Mouse (Mus musculus): ENCODE measurements at regions not wholly inside any gene's neighbourhood (a gene's known extent, or its start where the extent isn't known, plus 50 kb on each side); places are given as distances from the start of the nearest gene placed in this dataset.
A peak's percentile ranks its signal among the peaks of the same experiment; 100 is the strongest.
"Not testable (repeated sequence)": the region's sequence is repeated elsewhere in the genome, so short reads cannot be mapped to it uniquely, and the experiment has no call there.

DNA sequence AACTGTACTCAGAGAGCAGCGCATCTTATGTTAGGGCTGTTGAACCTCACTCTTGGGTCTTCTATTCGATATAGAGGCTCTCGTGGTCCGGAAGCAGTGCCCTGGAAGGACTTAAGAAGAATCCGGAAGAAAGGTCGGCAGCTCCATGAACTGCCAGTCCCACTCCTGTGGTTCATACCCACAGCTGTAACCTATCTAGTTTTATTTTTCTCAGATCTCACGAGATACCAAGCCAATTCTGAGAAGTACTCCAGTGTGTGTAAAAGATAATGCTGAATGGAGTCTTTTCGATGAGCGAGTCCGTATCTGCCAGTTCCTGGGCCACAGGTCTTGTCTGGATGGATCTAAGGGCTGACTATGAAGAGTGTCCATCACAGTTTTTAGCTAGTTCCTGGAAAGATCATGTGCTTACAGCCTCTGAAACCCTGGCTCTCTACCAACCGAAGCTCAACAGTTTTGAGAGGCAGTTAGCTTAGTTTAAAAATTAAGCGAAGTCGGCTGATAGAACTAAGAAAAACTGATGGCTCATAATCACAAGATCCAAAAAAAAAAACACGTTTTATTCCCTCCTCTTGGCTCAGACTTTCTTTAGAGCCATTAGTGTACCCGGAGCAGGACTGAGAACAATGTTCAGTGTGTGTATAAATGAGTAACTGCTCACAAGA is 86.5 kb upstream of the Abca1 start:
- no peaks in the 10 kb centered on the region for H3K9me3 ChIP-seq
- H3K4me3 ChIP-seq: no peak overlapping the region
- DNase-seq (ENCODE audit: low spot score): no peak
- no peak overlapping the region for H3K27ac ChIP-seq
- no peaks in the 10 kb centered on the region for H3K4me1 ChIP-seq (replicated peaks)
- 91% methylated on average over 15 of the region's 15 CpGs for WGBS
- no peaks in the 10 kb centered on the region for H3K27me3 ChIP-seq (ENCODE audit: insufficient read depth, poor library complexity, severe bottlenecking)
- no peaks in the 10 kb centered on the region for H3K36me3 ChIP-seq

DNA sequence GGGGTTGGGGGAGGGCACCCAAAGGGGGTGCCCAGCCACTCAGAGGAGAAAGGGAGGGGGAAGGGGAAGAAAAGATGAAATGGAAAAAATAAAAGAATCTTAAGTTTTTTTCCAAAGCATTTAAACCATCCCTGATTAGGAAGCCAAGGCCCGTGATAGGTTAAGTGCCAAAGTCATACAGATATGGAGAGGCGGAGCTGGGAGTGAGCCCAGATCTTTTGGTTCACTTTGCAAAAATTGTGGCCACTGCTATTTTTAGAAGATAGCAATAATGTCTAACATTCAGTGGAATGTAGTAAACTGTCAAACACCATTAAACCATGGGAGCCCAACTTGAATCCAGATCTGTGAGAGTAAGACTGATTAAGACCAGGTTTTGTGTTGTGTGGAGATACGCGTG is 85.9 kb upstream of the Abca1 start:
- no peaks in the 10 kb centered on the region for H3K27me3 ChIP-seq (ENCODE audit: insufficient read depth, poor library complexity, severe bottlenecking)
- H3K4me3 ChIP-seq: no peak overlapping the region
- no peaks in the 10 kb centered on the region for H3K36me3 ChIP-seq
- no peak for DNase-seq (ENCODE audit: low spot score)
- WGBS: 91% methylated on average over 4 of the region's 4 CpGs
- no peak overlapping the region for H3K27ac ChIP-seq
- no peaks in the 10 kb centered on the region for H3K4me1 ChIP-seq (replicated peaks)
- no peaks in the 10 kb centered on the region for H3K9me3 ChIP-seq

DNA sequence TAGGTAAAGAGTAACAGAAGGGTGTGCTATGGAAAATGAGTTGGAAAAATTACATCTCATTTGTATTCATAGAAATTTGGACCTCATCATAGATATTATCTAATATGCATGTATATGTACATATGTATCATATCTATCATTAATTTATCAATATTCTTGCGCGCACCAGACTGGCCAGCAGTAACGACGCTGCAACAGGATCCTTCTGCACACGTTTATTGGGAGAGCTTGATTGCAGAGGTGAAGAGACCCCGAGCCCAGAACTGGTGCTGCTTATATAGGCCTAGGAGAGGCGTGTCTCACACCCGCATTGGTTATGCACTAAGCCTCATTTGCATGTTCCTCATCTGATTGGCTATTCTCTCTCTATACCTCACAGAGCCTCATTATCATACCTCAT is 83.8 kb upstream of the Abca1 start:
- WGBS: 95% methylated on average over 8 of the region's 8 CpGs
- not testable (repeated sequence) for H3K4me1 ChIP-seq (replicated peaks); H3K4me3 ChIP-seq; H3K36me3 ChIP-seq; DNase-seq (ENCODE audit: low spot score); H3K9me3 ChIP-seq; H3K27me3 ChIP-seq (ENCODE audit: insufficient read depth, poor library complexity, severe bottlenecking); H3K27ac ChIP-seq

DNA sequence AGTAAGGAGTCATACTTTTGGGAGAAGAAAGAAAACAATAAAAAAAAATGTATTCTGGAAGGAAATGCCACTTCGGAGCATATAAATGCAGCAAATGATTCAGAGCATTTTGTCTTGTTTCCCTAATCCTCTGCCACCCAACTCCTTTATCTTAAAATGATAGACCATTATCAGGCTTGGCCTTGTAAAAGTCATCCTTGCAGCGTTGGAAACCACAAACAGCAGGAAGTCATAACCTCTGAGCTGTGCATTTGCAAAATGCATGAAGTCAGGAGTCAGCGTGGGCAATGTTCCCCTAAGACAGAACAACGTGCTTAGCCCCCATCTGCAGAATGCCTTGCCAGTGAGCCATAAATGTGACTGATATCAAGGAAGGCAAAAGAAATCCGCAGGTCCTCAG is 80.2 kb upstream of the Abca1 start:
- H3K27ac ChIP-seq: no peak overlapping the region
- H3K36me3 ChIP-seq: no peaks in the 10 kb centered on the region
- H3K9me3 ChIP-seq: no peaks in the 10 kb centered on the region
- H3K27me3 ChIP-seq (ENCODE audit: insufficient read depth, poor library complexity, severe bottlenecking): peaks cover 5% of the 10 kb centered on the region; the same call in 1 of the 2 replicates
- peaks cover 20% of the 10 kb centered on the region for H3K4me1 ChIP-seq (replicated peaks)
- no peak overlapping the region for H3K4me3 ChIP-seq
- DNase-seq (ENCODE audit: low spot score): no peak
- 82% methylated on average over 5 of the region's 5 CpGs for WGBS

DNA sequence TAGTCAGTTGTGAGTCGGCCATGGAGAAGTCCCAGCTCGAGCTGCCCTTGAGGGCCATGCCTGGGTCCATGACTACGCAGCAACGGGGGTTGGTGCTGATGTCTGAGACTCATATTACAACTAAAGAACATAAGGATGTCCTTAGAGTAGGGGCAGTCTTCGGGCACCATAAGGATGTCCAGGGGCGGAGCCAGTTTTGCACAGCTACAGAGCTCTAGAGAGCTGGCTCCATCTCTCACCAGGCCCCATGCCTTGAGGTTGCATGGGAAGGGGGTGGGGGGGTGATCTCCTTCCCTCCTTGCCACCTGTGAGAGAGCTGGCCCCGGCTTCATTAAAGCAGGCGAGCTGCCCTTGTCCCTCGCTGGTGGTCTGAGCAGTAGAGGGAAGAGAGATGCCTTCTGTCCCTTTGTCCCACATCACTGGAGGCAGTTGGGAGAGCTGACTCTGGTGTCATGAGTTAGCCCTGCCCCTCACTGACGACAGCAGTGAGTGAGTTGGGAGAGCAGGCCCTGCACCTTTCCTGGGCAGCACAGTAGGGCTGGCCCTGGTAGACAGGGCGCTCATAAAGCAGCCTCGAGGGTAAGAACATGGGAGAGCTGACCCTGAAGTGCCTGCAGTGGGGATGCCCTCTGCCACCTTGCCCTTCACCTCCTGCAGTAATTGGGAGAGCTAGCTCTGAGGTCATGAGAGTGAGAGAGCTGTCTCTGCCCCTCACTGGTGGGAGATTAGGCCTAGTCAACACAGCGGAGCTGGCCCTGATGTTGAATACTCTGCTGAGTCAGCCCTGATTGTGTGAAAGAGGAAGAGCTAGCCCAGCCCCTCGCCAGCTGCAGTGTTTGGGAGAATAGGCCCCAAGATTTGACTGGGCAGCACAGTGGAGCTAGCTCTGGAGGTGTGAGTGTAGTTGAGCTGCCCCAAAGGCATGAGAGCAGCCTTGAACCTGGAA is 78.9 kb upstream of the Abca1 start:
- Histone ChIP-seq H3K9me3 (no peaks in the 10 kb centered on the region), H3K27ac (no peak overlapping the region; the same call in 1 of the 2 replicates), H3K27me3 (ENCODE audit: insufficient read depth, poor library complexity, severe bottlenecking) (peaks cover 5% of the 10 kb centered on the region; the same call in 1 of the 2 replicates), H3K4me1 (replicated peaks) (peaks cover 20% of the 10 kb centered on the region), H3K4me3 (no peak overlapping the region), H3K36me3 (no peaks in the 10 kb centered on the region)
- WGBS: 77% methylated on average over 14 of the region's 14 CpGs
- no peak for DNase-seq (ENCODE audit: low spot score)

DNA sequence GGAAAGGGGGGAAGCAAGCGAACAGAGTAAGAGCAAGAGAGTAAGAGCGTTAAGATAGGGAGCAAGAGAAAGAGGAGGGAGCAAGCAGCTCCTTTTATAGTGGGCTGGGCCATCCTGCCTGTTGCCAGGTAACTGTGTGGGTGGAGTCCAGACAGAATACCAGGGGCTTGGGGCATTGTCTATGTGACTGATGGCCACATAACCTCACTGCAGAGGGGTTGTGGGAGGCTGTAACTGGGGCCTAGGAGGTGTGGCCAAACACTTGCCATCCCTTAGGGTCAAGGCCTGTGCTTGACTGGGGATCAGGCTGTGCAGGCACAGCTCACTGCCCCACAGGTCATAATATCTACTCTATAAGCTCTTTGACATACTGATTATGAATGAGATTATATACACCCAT is 76.2 kb upstream of the Abca1 start:
- DNase-seq (ENCODE audit: low spot score): peak; percentile 44
- Histone ChIP-seq H3K4me1 (replicated peaks) (peaks cover 24% of the 10 kb centered on the region), H3K4me3 (no peak overlapping the region), H3K36me3 (no peaks in the 10 kb centered on the region), H3K27me3 (ENCODE audit: insufficient read depth, poor library complexity, severe bottlenecking) (peaks cover 5% of the 10 kb centered on the region; the same call in 1 of the 2 replicates), H3K9me3 (no peaks in the 10 kb centered on the region), H3K27ac (no peak overlapping the region)
- 41% methylated on average over 2 of the region's 2 CpGs for WGBS

DNA sequence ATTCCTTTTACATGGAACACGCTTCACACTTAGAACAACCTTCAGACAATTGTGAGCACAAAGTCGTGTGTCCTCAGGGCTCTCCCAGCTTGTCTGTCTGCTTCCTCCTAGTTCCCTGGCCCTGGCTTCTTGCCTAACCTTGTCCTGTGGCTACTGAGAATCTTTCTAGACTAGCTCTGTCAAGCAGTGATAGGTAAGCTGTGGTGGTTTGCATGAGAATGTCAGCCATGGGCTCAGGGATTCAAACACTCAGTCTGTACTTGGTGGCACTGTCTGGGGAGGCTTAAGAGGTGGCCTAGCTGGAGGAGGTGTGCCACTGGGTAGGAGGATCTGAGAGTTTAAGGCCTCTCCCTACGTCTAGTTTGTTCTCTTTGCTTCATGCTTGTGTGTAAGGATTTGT is 72.7 kb upstream of the Abca1 start:
- peaks cover 29% of the 10 kb centered on the region for H3K4me1 ChIP-seq (replicated peaks)
- no peak overlapping the region for H3K27ac ChIP-seq
- peaks cover 5% of the 10 kb centered on the region; the same call in 1 of the 2 replicates for H3K27me3 ChIP-seq (ENCODE audit: insufficient read depth, poor library complexity, severe bottlenecking)
- H3K36me3 ChIP-seq: no peaks in the 10 kb centered on the region
- WGBS: 68% methylated on average over 3 of the region's 3 CpGs
- H3K9me3 ChIP-seq: no peaks in the 10 kb centered on the region
- no peak overlapping the region for H3K4me3 ChIP-seq
- no peak for DNase-seq (ENCODE audit: low spot score)

DNA sequence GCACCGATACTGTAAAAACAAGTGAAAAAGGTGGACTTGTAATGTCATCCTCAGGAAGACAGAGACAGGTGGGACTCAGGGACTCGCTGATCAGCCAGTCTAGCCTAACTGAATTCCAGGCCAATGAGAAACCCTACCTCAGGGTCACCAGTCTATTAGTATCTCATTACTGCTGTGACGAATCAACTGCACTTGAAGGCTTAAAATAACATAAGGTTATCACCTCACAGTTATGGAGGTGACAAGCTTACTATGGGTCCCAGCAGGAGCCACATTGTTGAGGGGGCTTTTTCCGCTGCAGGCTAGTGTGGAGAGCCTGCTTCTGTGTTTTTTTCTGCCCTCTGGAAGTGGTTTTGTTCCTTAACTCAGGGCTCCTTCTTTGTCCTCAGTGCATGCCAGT is 72.2 kb upstream of the Abca1 start:
- WGBS: 51% methylated on average over 4 of the region's 4 CpGs
- no peak overlapping the region for H3K27ac ChIP-seq
- no peak overlapping the region for H3K4me3 ChIP-seq
- H3K27me3 ChIP-seq (ENCODE audit: insufficient read depth, poor library complexity, severe bottlenecking): peaks cover 5% of the 10 kb centered on the region; the same call in 1 of the 2 replicates
- H3K4me1 ChIP-seq (replicated peaks): peaks cover 33% of the 10 kb centered on the region
- no peaks in the 10 kb centered on the region for H3K9me3 ChIP-seq
- no peaks in the 10 kb centered on the region for H3K36me3 ChIP-seq
- no peak for DNase-seq (ENCODE audit: low spot score)

DNA sequence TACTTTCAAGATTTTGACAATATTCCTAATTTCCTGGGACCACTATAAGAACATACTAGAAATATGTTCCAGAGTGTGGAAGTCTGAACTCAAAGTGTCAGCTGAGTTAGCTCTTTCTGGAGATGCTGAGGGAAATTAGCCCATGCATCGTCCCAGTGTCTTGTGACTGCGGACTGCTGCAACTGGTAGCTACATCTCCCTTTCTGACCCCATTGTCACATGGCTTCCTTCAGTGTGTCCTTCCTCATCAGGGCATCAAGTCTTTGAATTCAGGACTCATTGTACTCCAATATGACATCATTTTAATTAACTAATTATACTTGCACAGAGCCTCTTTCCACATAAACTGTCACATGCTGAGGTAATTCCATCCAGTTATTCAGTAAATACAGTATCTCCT is 71.4 kb upstream of the Abca1 start:
- WGBS: 88% methylated on average over 2 of the region's 2 CpGs

DNA sequence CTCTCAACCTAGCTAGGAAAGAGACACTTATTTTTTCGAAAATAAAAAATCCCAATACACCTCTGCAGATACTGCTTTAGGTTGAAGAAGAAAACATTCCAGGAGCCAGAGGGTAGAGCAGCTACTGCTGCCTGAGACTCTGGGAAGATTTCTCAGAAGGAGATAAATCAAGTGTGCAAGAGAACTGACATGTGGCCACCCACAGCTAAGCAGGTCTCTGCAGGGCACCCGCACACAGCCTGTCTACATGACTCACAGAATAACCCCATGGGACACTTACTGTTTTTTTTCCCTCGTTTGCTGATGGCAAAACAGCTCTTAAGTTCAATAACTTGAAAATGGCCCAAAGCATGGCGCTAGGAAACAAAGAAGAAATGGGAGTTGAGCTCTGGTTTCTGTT is 68.7 kb upstream of the Abca1 start:
- H3K9me3 ChIP-seq: no peaks in the 10 kb centered on the region
- peaks cover 21% of the 10 kb centered on the region for H3K4me1 ChIP-seq (replicated peaks)
- no peak for DNase-seq (ENCODE audit: low spot score)
- no peak overlapping the region for H3K4me3 ChIP-seq
- H3K36me3 ChIP-seq: no peaks in the 10 kb centered on the region
- H3K27me3 ChIP-seq (ENCODE audit: insufficient read depth, poor library complexity, severe bottlenecking): no peaks in the 10 kb centered on the region
- H3K27ac ChIP-seq: peak overlapping the region; percentile 40; the same call in 1 of the 2 replicates
- 59% methylated on average over 4 of the region's 4 CpGs for WGBS

More for the DNA sequence above, 71.4 kb upstream of the Abca1 start:
- no peak overlapping the region for H3K4me3 ChIP-seq
- H3K9me3 ChIP-seq: no peaks in the 10 kb centered on the region
- H3K27me3 ChIP-seq (ENCODE audit: insufficient read depth, poor library complexity, severe bottlenecking): peaks cover 5% of the 10 kb centered on the region; the same call in 1 of the 2 replicates
- no peak for DNase-seq (ENCODE audit: low spot score)
- H3K4me1 ChIP-seq (replicated peaks): peaks cover 31% of the 10 kb centered on the region
- no peaks in the 10 kb centered on the region for H3K36me3 ChIP-seq
- no peak overlapping the region for H3K27ac ChIP-seq

DNA sequence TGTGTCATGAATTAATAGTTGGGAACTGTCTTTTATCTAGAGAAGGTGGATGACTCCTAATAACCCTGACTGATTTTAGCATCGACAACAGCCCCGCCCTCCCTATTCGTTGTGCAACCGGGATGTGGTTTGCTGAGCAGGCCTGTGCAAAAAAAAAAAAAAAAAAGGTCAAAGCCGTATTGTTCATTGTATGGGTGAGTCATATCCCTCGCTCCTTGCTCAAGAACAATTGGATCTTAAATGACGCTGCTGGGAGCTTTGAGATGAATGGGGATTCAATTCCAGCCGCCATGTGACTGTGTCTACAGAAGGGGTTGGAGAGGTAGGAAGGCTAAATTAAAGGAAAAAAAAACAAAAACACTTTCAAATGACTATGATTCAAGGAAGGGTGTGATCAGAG is 68.1 kb upstream of the Abca1 start:
- no peak overlapping the region for H3K27ac ChIP-seq
- no peaks in the 10 kb centered on the region for H3K9me3 ChIP-seq
- DNase-seq (ENCODE audit: low spot score): no peak
- no peaks in the 10 kb centered on the region for H3K36me3 ChIP-seq
- H3K4me3 ChIP-seq: no peak overlapping the region
- H3K4me1 ChIP-seq (replicated peaks): peaks cover 21% of the 10 kb centered on the region
- no peaks in the 10 kb centered on the region for H3K27me3 ChIP-seq (ENCODE audit: insufficient read depth, poor library complexity, severe bottlenecking)
- WGBS: 37% methylated on average over 8 of the region's 8 CpGs

DNA sequence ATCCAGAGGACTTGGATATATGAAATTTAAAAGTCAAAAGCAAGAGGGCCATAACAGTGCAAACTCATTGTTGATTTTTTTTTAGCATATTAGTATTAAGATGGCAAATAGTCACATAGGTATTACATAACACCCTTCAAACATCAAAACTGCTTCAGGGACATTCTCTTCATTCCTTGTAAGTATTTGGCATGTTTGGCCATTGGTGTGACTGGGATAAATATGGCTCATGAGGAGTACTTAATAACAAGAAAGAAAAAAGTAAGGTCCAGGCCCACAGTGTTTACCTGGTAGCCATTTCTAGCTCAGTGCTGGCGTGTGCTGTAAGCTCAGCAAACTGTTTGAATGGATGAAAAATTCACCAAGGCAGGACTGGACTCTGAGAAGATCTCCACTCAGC is 67.4 kb upstream of the Abca1 start:
- Histone ChIP-seq H3K36me3 (no peaks in the 10 kb centered on the region), H3K4me3 (no peak overlapping the region), H3K27me3 (ENCODE audit: insufficient read depth, poor library complexity, severe bottlenecking) (no peaks in the 10 kb centered on the region), H3K4me1 (replicated peaks) (peaks cover 21% of the 10 kb centered on the region), H3K27ac (no peak overlapping the region), H3K9me3 (no peaks in the 10 kb centered on the region)
- 74% methylated on average over 1 of the region's 1 CpGs for WGBS
- no peak for DNase-seq (ENCODE audit: low spot score)

DNA sequence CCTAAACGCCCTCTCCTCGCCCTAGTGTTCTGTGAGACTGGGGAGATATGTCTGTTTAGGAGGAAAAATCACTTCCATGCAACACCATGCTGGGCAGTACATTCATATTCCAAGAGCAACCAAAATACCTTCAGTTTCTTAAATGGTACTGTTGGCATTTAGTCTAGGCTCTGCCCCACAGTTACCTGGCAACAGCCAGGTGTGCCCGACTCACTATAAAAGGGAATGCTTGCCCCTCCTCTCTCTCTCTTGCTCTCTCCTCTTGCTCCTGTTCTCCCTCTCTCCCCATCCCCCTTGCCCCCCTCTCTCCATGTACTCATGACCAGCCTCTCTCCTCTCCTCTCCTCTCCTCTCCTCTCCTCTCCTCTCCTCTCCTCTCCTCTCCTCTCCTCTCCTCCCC is 66.7 kb upstream of the Abca1 start:
- H3K4me1 ChIP-seq (replicated peaks): peaks cover 18% of the 10 kb centered on the region
- H3K9me3 ChIP-seq: no peaks in the 10 kb centered on the region
- H3K36me3 ChIP-seq: no peaks in the 10 kb centered on the region
- WGBS: 80% methylated on average over 3 of the region's 3 CpGs
- H3K27ac ChIP-seq: no peak overlapping the region
- H3K27me3 ChIP-seq (ENCODE audit: insufficient read depth, poor library complexity, severe bottlenecking): no peaks in the 10 kb centered on the region
- DNase-seq (ENCODE audit: low spot score): no peak
- H3K4me3 ChIP-seq: no peak overlapping the region
